10 mouse cellular contexts compared by ENCODE assay signal in the genomic region with DNA sequence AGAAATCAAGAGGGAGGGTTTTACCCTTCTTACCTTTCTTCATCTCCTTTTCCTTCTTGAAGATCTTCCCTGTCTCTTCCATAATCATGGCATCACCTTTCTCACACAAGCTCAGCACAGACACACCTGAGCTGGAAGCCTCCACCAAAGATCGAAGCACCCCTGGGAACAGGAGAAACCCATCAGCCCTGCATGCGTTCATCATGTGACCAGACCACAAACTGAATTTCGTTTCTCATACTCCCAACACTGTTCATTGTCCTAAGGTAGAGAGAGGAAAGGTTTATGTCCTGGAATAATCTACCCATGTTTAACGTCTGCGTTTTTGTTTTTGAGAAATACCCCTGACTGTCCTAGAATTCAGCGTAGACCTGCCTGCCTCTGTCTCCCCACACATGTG. TPM values are rescaled to one million over a fixed set of nuclear protein-coding genes. Genes with fewer than 3 reads are reported as not detected.
A peak's percentile ranks its signal among the peaks of the same experiment; 100 is the strongest.
DNase-seq lines count a peak whose midpoint lies in the region; ATAC-seq and TF ChIP-seq lines count a peak whose summit lies in the region.
"Had no signal": no experiment of that assay in that cellular context is flagged by ENCODE, and none has a peak within 500 bp of the region (broad histone marks: within the 10 kb centered on the region; RNA-seq: fewer than 3 reads in every experiment).

No protein-coding gene starts in this region.

- H3K9ac ChIP-seq in heart, embryonic 13.5 days = peak overlapping the region; percentile 94
- no peak overlapping the region for H3K9ac ChIP-seq in midbrain, embryonic 14.5 days (replicated peaks; ENCODE audit: low read length)
- no peak overlapping the region for H3K9ac ChIP-seq in limb, embryonic 11.5 days (ENCODE audit: low read length)
- peak overlapping the region; percentile 54 for H3K9ac ChIP-seq in stomach, embryonic 16.5 days (ENCODE audit: low read length)

- H3K4me1 ChIP-seq in heart, embryonic 13.5 days = peaks cover 24% of the 10 kb centered on the region
- H3K4me1 ChIP-seq in midbrain, embryonic 10.5 days = peaks cover 27% of the 10 kb centered on the region
- peaks cover 11% of the 10 kb centered on the region for H3K4me1 ChIP-seq in midbrain, embryonic 14.5 days (ENCODE audit: control insufficient read depth, insufficient read depth, low read length)
- H3K4me1 ChIP-seq in limb, embryonic 11.5 days (ENCODE audit: control insufficient read depth, insufficient read depth, low read length) = 0 out of 2 replicates have a peak, but pooled peaks cover 3% of the 10 kb centered on the region
- peaks cover 11% of the 10 kb centered on the region; the same call in 1 of the 2 replicates for H3K4me1 ChIP-seq in stomach, embryonic 16.5 days (ENCODE audit: control insufficient read depth, insufficient read depth, low read length)

- no peak for ATAC-seq in heart, embryonic 13.5 days (ENCODE audit: extremely low read depth, insufficient number of reproducible peaks, low FRiP score, low TSS enrichment)
- ATAC-seq in midbrain, embryonic 14.5 days (ENCODE audit: low FRiP score, low TSS enrichment) = no peak
- no peak for ATAC-seq in limb, embryonic 11.5 days (ENCODE audit: insufficient number of reproducible peaks, low FRiP score, low TSS enrichment, low read depth)
- no peak for ATAC-seq in stomach, embryonic 16.5 days (ENCODE audit: insufficient read depth, low FRiP score)
- ATAC-seq: CD4-positive, CD25-positive, alpha-beta regulatory T cell, adult 4 months had no signal

- H3K27me3 ChIP-seq in heart, embryonic 13.5 days (replicated peaks) = no peaks in the 10 kb centered on the region
- H3K27me3 ChIP-seq in midbrain, embryonic 10.5 days (ENCODE audit: low read depth, poor library complexity, severe bottlenecking) = no peaks in the 10 kb centered on the region
- no peaks in the 10 kb centered on the region for H3K27me3 ChIP-seq in midbrain, embryonic 14.5 days (ENCODE audit: control insufficient read depth, insufficient read depth, low read length)
- no peaks in the 10 kb centered on the region for H3K27me3 ChIP-seq in limb, embryonic 11.5 days (ENCODE audit: control insufficient read depth, insufficient read depth, low read length)
- H3K27me3 ChIP-seq in stomach, embryonic 16.5 days (ENCODE audit: control insufficient read depth, insufficient read depth, low read length) = no peaks in the 10 kb centered on the region

- peaks cover 52% of the 10 kb centered on the region for H3K36me3 ChIP-seq in heart, embryonic 13.5 days
- peaks cover 55% of the 10 kb centered on the region for H3K36me3 ChIP-seq in midbrain, embryonic 10.5 days
- peaks cover 45% of the 10 kb centered on the region for H3K36me3 ChIP-seq in midbrain, embryonic 14.5 days (ENCODE audit: control insufficient read depth, insufficient read depth, low read length)
- peaks cover 31% of the 10 kb centered on the region for H3K36me3 ChIP-seq in limb, embryonic 11.5 days (ENCODE audit: control insufficient read depth, insufficient read depth, low read length)
- H3K36me3 ChIP-seq in stomach, embryonic 16.5 days (ENCODE audit: control insufficient read depth, insufficient read depth, low read length) = peaks cover 28% of the 10 kb centered on the region; the same call in 1 of the 2 replicates

- peak overlapping the region; percentile 95 for H3K4me2 ChIP-seq in heart, embryonic 13.5 days
- H3K4me2 ChIP-seq in midbrain, embryonic 14.5 days (ENCODE audit: low read length) = no peak overlapping the region
- 0 out of 2 replicates have a peak overlapping the region, but pooled peaks have one; percentile 81 for H3K4me2 ChIP-seq in limb, embryonic 11.5 days (ENCODE audit: low read depth, severe bottlenecking)
- H3K4me2 ChIP-seq in stomach, embryonic 16.5 days (ENCODE audit: low read depth, low read length) = peak overlapping the region; percentile 80; the same call in 1 of the 2 replicates

- WGBS in heart, embryonic 13.5 days = 91% methylated on average over 6 of the region's 6 CpGs
- WGBS in midbrain, embryonic 10.5 days = 93% methylated on average over 6 of the region's 6 CpGs
- 92% methylated on average over 6 of the region's 6 CpGs for WGBS in midbrain, embryonic 14.5 days
- WGBS in limb, embryonic 11.5 days = 88% methylated on average over 6 of the region's 6 CpGs
- 77% methylated on average over 6 of the region's 6 CpGs for WGBS in stomach, embryonic 16.5 days

- DNase-seq in heart, postnatal 4 days = no peak
- no peak for DNase-seq in midbrain, embryonic 10.5 days (ENCODE audit: low spot score)
- DNase-seq in midbrain, embryonic 14.5 days = no peak
- no peak for DNase-seq in limb, embryonic 11.5 days (ENCODE audit: low spot score)
- no peak for DNase-seq in left cerebral cortex, adult 9 months (ENCODE audit: low spot score in 2 of 2)
- no peak for DNase-seq in layer of hippocampus, adult 2 months (ENCODE audit: low spot score in 2 of 2)
- DNase-seq: cerebellum, adult 18-20 months had no signal

- H3K27ac ChIP-seq in heart, embryonic 13.5 days (replicated peaks) = no peak overlapping the region
- H3K27ac ChIP-seq in midbrain, embryonic 10.5 days (replicated peaks) = no peak overlapping the region
- H3K27ac ChIP-seq in midbrain, embryonic 14.5 days (replicated peaks; ENCODE audit: low read depth, low read length) = no peak overlapping the region
- no peak overlapping the region for H3K27ac ChIP-seq in limb, embryonic 11.5 days (replicated peaks; ENCODE audit: low read depth, low read length)
- no peak overlapping the region for H3K27ac ChIP-seq in stomach, embryonic 16.5 days (ENCODE audit: low read length)
- no peak overlapping the region for H3K27ac ChIP-seq in layer of hippocampus, adult 2 months

- H3K9me3 ChIP-seq in heart, embryonic 13.5 days = no peaks in the 10 kb centered on the region
- H3K9me3 ChIP-seq in midbrain, embryonic 10.5 days (replicated peaks) = no peaks in the 10 kb centered on the region
- no peaks in the 10 kb centered on the region for H3K9me3 ChIP-seq in midbrain, embryonic 14.5 days (ENCODE audit: control insufficient read depth, low read length)
- H3K9me3 ChIP-seq in limb, embryonic 11.5 days (ENCODE audit: control insufficient read depth, low read length) = no peaks in the 10 kb centered on the region
- no peaks in the 10 kb centered on the region for H3K9me3 ChIP-seq in stomach, embryonic 16.5 days (replicated peaks; ENCODE audit: control insufficient read depth, low read length)

- H3K4me3 ChIP-seq in heart, embryonic 13.5 days = 0 out of 2 replicates have a peak overlapping the region, but pooled peaks have one; percentile 75
- H3K4me3 ChIP-seq in midbrain, embryonic 10.5 days = peak overlapping the region; percentile 65
- no peak overlapping the region for H3K4me3 ChIP-seq in midbrain, embryonic 14.5 days (replicated peaks; ENCODE audit: low read depth, low read length)
- no peak overlapping the region for H3K4me3 ChIP-seq in limb, embryonic 11.5 days (ENCODE audit: low read depth, low read length)
- peak overlapping the region; percentile 5 for H3K4me3 ChIP-seq in stomach, embryonic 16.5 days (replicated peaks; ENCODE audit: low read length)
- no peak overlapping the region for H3K4me3 ChIP-seq in layer of hippocampus, adult 2 months

- TF ChIP-seq CTCF in layer of hippocampus, adult 2 months (conservative IDR thresholded peaks at IDR 0.05) = no peak

RNA-seq across cellular contexts. Expression of a gene that starts 2.2 kb away (rescaled TPM):
- 125 and 136 TPM in 2 replicates for polyA plus RNA-seq in heart, embryonic 13.5 days (2015; fragmentation: Nextera tagmentation; extraction: Ambion mirVana)
- total RNA-seq in heart, postnatal 4 days (2021) = 10 to 100 TPM; 81.9 to 82.5 TPM
- polyA plus RNA-seq in midbrain, embryonic 10.5 days (2016; fragmentation: Nextera tagmentation; extraction: Ambion mirVana) = 231 and 262 TPM in 2 replicates
- polyA plus RNA-seq in midbrain, embryonic 14.5 days (2014; fragmentation: Nextera tagmentation; extraction: Ambion mirVana) = 122 and 142 TPM in 2 replicates
- polyA plus RNA-seq in limb, embryonic 11.5 days (2014; fragmentation: Nextera tagmentation; extraction: Ambion mirVana) = 274 and 289 TPM in 2 replicates
- polyA plus RNA-seq in stomach, embryonic 16.5 days (2015; fragmentation: Nextera tagmentation; extraction: Ambion mirVana) = 198 and 206 TPM in 2 replicates
- 10 to 100 TPM; 61.4 to 64.4 TPM for total RNA-seq in layer of hippocampus, adult 2 months (2021)

RNA-seq across cellular contexts. Expression of a gene that starts 14.4 kb away (rescaled TPM):
- polyA plus RNA-seq in heart, embryonic 13.5 days (2015; fragmentation: Nextera tagmentation; extraction: Ambion mirVana) = 2,656 and 2,881 TPM in 2 replicates
- 1,000 to 10,000 TPM; 2,410 to 2,531 TPM for total RNA-seq in heart, postnatal 4 days (2021)
- polyA plus RNA-seq in midbrain, embryonic 10.5 days (2016; fragmentation: Nextera tagmentation; extraction: Ambion mirVana) = 2,872 and 3,266 TPM in 2 replicates
- polyA plus RNA-seq in midbrain, embryonic 14.5 days (2014; fragmentation: Nextera tagmentation; extraction: Ambion mirVana) = 2,375 and 2,760 TPM in 2 replicates
- 4,010 and 4,046 TPM in 2 replicates for polyA plus RNA-seq in limb, embryonic 11.5 days (2014; fragmentation: Nextera tagmentation; extraction: Ambion mirVana)
- polyA plus RNA-seq in stomach, embryonic 16.5 days (2015; fragmentation: Nextera tagmentation; extraction: Ambion mirVana) = 3,732 and 3,890 TPM in 2 replicates
- total RNA-seq in layer of hippocampus, adult 2 months (2021) = 1,000 to 10,000 TPM; 1,438 to 1,486 TPM

RNA-seq across cellular contexts. Expression of a gene that starts 16.0 kb away (rescaled TPM):
- 7.6 and 9.4 TPM in 2 replicates for polyA plus RNA-seq in heart, embryonic 13.5 days (2015; fragmentation: Nextera tagmentation; extraction: Ambion mirVana)
- total RNA-seq in heart, postnatal 4 days (2021) = 1 to 10 TPM; 6.9 to 8.3 TPM
- polyA plus RNA-seq in midbrain, embryonic 10.5 days (2016; fragmentation: Nextera tagmentation; extraction: Ambion mirVana) = 15.4 and 19.5 TPM in 2 replicates
- polyA plus RNA-seq in midbrain, embryonic 14.5 days (2014; fragmentation: Nextera tagmentation; extraction: Ambion mirVana) = 17.6 and 19.6 TPM in 2 replicates
- 15.3 and 19.4 TPM in 2 replicates for polyA plus RNA-seq in limb, embryonic 11.5 days (2014; fragmentation: Nextera tagmentation; extraction: Ambion mirVana)
- polyA plus RNA-seq in stomach, embryonic 16.5 days (2015; fragmentation: Nextera tagmentation; extraction: Ambion mirVana) = 10.7 and 10.8 TPM in 2 replicates
- total RNA-seq in layer of hippocampus, adult 2 months (2021) = 10 to 100 TPM; 12.2 to 14.3 TPM

RNA-seq across cellular contexts. Expression of a gene that starts 25.9 kb away (rescaled TPM):
- polyA plus RNA-seq in heart, embryonic 13.5 days (2015; fragmentation: Nextera tagmentation; extraction: Ambion mirVana) = 3.7 and 4.1 TPM in 2 replicates
- 1 to 10 TPM; 7.1 to 8.2 TPM for total RNA-seq in heart, postnatal 4 days (2021)
- 0.72 and 1.4 TPM in 2 replicates for polyA plus RNA-seq in midbrain, embryonic 10.5 days (2016; fragmentation: Nextera tagmentation; extraction: Ambion mirVana)
- polyA plus RNA-seq in midbrain, embryonic 14.5 days (2014; fragmentation: Nextera tagmentation; extraction: Ambion mirVana) = 0.26 and 0.47 TPM in 2 replicates
- 7.6 and 8.1 TPM in 2 replicates for polyA plus RNA-seq in limb, embryonic 11.5 days (2014; fragmentation: Nextera tagmentation; extraction: Ambion mirVana)
- polyA plus RNA-seq in stomach, embryonic 16.5 days (2015; fragmentation: Nextera tagmentation; extraction: Ambion mirVana) = 32.0 and 38.0 TPM in 2 replicates
- total RNA-seq in layer of hippocampus, adult 2 months (2021) = 1 to 10 TPM; 5.7 to 5.9 TPM

RNA-seq across cellular contexts. Expression of a gene that starts 37.9 kb away (rescaled TPM):
- polyA plus RNA-seq in heart, embryonic 13.5 days (2015; fragmentation: Nextera tagmentation; extraction: Ambion mirVana) = 17.2 and 17.3 TPM in 2 replicates
- total RNA-seq in heart, postnatal 4 days (2021) = 10 to 100 TPM; 28.4 to 31.3 TPM
- 17.2 and 23.6 TPM in 2 replicates for polyA plus RNA-seq in midbrain, embryonic 10.5 days (2016; fragmentation: Nextera tagmentation; extraction: Ambion mirVana)
- polyA plus RNA-seq in midbrain, embryonic 14.5 days (2014; fragmentation: Nextera tagmentation; extraction: Ambion mirVana) = 6.0 and 10.9 TPM in 2 replicates
- 7.6 and 8.9 TPM in 2 replicates for polyA plus RNA-seq in limb, embryonic 11.5 days (2014; fragmentation: Nextera tagmentation; extraction: Ambion mirVana)
- polyA plus RNA-seq in stomach, embryonic 16.5 days (2015; fragmentation: Nextera tagmentation; extraction: Ambion mirVana) = 32.9 TPM in 2 replicates
- 1 to 10 TPM; 5.5 TPM for total RNA-seq in layer of hippocampus, adult 2 months (2021)

Comparison
In these comparisons a context has a peak if more than half of its experiments do, and no peak if none do; other contexts are left out.
1. H3K4me3 ChIP-seq: peak in heart, embryonic 13.5 days (single experiment), midbrain, embryonic 10.5 days (single experiment) and stomach, embryonic 16.5 days (single experiment); none in midbrain, embryonic 14.5 days (single experiment), limb, embryonic 11.5 days (single experiment) and layer of hippocampus, adult 2 months (single experiment).
2. H3K9ac ChIP-seq: peak in heart, embryonic 13.5 days (single experiment) and stomach, embryonic 16.5 days (single experiment); none in midbrain, embryonic 14.5 days (single experiment) and limb, embryonic 11.5 days (single experiment).